Mouse (Mus musculus) skeletal muscle tissue, adult 2 months (tissue): ENCODE results near the gene Rars2.

Experiments used
- DNase-seq: peaks from one replicate; pipeline ENCODE4 v3.0.0-alpha.2; 2012; ENCODE audit warnings: low read depth, low spot score

The Rars2 gene

DNA sequence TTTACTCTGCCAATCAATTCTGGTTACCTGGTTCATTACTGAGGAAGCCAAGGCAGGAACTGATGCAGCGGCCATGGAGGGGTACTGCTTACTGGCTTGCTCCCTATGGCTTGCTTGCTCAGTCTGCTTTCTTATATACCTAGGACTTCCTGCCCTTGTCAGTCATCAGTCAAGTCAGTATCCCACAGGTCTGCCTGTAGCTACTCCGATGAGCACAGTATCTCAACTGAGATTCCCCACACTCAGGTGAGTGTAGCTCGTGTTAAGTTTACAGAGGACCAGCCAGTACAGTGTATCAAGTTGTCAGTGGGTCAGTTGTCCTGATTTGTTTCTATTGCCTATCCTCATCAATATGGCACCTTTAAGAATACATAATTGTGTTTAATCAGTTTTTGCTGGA lies 26.0 kb downstream of the Rars2 start:
- DNase-seq, result no peak

GRCm38 (mm10) chr4:34644779-34645178 lies 30.0 kb downstream of the Rars2 start:
- DNase-seq, result no peak

DNA sequence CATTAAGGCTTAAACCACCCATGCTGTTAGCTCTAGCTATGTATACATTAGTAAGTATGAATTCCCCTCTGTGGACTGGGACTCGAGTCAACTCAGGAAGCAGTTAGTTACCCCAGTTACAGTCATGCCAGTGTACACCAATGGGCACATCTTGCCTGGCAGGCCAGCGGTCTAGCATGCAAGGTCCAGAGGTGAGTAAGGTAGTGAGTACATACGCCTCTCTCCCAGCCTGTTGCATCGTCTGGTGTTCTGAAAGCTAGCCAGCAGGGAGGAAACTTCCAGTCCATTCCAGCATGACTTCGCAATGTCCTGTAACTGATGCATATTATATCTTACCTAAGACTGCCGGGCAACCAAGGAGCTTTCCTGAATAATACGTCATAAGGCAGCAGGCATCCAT lies 38.4 kb downstream of the Rars2 start:
- DNase-seq, result no peak

DNA sequence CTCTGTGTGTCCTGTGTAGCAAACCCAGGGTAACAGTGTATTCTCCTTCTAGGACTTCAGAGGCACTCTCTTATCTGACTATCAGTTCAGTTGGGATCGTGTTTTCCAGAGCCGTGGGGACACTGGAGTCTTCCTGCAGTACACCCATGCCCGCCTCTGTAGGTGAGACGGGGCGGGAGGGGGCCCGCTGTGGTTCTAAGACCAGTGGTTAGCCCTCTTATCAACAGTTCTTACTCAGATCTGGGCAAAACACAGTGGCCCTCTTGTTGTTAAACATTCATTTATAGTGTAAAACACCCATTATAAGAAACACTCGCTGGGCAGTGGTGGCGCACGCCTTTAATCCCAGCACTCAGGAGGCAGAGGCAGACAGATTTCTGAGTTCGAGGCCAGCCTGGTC lies 41.3 kb downstream of the Rars2 start:
- DNase-seq, result no peak

- DNase-seq, result no peak
Observed at GRCm38 (mm10) chr4:34659012-34659411, 44.3 kb downstream of the Rars2 start.

GRCm38 (mm10) chr4:34661514-34661913 lies 46.8 kb downstream of the Rars2 start:
- DNase-seq, result no peak

DNA sequence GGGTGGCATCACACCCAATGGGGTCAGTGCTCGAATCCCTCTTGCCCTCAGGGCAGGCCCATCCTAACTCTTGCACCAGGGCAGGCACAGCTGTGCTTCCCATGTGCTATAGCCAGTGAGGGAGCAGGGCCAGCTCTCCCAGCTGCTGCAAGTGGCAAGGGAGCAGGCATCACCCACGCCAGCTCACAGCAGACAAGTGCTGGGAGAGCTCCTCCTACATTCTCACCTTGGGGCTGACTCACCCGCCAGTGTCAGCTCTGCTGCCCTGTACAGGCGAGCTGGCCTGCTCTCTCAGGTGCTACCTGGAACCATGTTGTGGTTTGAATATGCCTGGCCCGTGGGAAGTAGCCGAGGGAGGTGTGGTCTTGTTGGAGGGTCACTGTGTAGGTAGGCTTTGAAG lies 47.2 kb downstream of the Rars2 start:
- DNase-seq, result no peak

DNA sequence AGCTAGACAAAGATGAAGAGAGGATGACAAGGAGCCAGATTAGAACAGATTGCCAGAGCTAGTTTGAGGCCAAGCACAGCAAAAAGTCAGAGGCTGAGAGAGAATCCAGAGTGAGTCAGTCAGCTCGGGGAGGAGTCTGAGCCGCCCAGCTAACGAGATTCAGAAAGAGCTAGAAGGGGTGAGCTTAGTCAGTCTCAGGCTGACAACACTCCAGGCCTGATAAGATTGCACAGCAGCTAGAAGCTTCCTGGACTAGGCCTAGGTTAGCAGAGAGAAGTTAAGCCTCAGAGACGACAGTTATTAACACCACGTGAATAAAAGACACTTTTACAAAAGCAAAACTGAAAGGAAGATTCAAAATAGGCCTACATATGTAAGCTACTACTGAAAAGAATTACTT lies 53.2 kb downstream of the Rars2 start:
- no peak for DNase-seq

- DNase-seq, result no peak
Observed at GRCm38 (mm10) chr4:34673721-34674120, 59.0 kb downstream of the Rars2 start.

- no peak for DNase-seq
Observed at GRCm38 (mm10) chr4:34680530-34680929, 65.8 kb downstream of the Rars2 start.

DNA sequence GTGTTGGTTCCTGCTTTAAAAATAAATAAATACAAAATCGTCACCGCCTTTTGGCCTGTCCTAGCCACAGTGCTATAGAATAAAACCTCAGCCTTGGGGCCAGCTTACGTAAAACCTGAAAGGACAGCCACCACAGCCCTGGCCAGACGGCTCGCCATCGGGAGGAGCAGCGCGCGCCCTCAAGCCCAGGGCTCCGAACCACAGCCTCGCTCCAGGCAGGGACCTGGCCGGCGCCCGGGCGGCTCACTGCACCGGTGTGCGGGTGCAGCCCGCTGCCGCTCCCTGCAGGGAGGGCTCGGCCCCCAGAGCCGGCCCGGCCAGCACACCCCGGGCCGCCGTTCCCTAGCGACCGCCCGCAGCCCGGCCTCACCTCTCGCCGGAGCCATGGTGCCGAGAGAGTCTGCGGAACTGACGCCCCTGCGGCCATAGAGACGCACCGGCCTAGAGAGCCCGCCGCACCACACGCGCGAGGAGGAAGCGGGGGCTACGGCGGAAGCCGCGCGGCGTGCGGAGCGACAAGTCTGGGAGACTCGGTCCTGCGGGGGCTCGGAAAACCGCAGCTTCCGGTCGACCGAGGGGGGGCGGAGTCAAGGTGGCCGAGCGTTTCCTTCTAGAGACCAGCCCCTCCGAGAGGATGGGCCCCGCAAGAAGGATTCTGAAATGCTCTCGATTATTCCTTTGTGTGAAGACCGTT lies 72.3 kb downstream of the Rars2 start, which contains the start of gene Slc35a1:
TSS of gene Slc35a1 (minus strand) at position 565 of the 694 bp plus-strand sequence.
- DNase-seq, result peak; percentile 89

- DNase-seq, result no peak
Observed at GRCm38 (mm10) chr4:34688021-34688420, 73.3 kb downstream of the Rars2 start.

GRCm38 (mm10) chr4:34701528-34701927 lies 86.8 kb downstream of the Rars2 start:
- DNase-seq, result peak; percentile 9

GRCm38 (mm10) chr4:34702231-34702630 lies 87.5 kb downstream of the Rars2 start:
- no peak for DNase-seq

DNA sequence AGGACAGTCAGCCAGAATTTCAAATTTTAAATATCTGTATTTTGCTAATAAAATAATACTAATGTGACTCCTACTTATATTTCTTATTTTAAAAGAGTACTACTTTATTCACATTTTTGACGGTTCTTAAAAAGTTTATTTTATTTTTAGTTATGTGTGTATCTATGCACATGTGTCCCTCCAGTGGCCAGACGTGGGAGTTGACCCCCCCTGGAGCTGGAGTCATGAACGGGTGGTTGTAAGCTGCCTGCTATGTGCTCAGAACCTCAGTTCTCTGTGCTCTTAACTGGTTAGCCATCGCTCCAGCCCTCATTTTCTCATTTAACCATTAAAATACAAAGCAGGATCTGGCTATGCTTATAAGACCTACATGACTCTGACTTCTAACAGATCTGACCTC lies 88.3 kb downstream of the Rars2 start:
- DNase-seq, result no peak

- no peak for DNase-seq
Observed at GRCm38 (mm10) chr4:34707248-34707647, 92.5 kb downstream of the Rars2 start.

DNA sequence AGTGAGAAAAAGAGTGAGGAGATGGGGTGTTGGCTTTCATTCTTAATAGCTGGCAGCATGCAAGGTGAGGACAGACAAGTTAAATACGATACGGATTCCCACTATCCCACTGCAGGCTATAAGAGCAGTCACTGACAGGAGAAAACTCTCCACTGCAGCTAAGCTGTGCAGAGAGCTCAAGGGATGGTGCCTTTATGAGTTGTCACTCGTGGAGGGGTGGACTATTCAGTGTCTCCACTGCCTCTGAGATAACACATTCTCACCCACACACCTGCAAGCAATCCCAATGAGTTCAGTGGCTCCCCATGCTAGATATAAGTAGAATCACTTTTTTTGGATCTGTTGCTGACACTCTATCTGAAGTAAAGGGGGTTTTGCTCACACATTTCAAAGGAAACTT lies 93.4 kb downstream of the Rars2 start:
- no peak for DNase-seq
